Mouse (Mus musculus): ENCODE results near the gene Wdr74.

GRCm38 (mm10) chr19:8745382-8745781, 9.8 kb downstream of the Wdr74 start:
- no peak for TF ChIP-seq CTCF (IDR thresholded peaks at IDR 0.05; ENCODE audit: borderline replicate concordance, insufficient read depth, low read depth, low read length)
- no peak for TF ChIP-seq POLR2A (IDR thresholded peaks at IDR 0.05; ENCODE audit: borderline replicate concordance, insufficient read depth, low read length)
